Mouse (Mus musculus): ENCODE measurements around the gene Smarca2.

DNA sequence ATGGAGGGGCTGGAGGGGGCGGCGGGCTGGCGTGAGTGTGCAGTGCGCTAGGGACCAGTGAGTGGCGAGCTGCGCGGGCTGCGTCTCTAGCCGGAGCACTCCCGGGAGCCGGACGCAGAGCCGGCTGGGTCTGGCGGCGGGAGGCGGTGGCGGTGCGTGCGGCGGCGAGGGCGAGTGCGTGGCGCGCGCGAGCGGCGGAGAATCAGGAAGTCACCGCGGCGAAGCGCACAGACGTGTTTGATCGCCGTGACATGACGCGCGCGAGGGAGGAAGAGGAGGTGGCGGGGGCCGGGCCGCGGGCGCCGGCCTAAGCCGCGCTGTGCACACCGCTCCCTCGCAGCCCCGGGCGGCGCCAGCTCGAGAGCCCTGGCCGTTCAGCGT is 2.3 kb downstream of the Smarca2 start:
- TF ChIP-seq POLR2A (IDR thresholded peaks at IDR 0.05; ENCODE audit: low read depth, low read length) (peak; percentile 83), CTCF (IDR thresholded peaks at IDR 0.05; ENCODE audit: extremely low read depth, insufficient read depth, insufficient read length, insufficient replicate concordance) (no peak)

Data from spleen, adult 2 months (tissue).